Mouse (Mus musculus) retina, postnatal 1 day (tissue): ENCODE results near the gene Dhx38.
A peak's percentile ranks its signal among the peaks of the same experiment; 100 is the strongest.

ENCODE experiments used
- DNase-seq: peaks from one replicate; pipeline ENCODE4 v3.0.0-alpha.2; 2012

The Dhx38 gene

GRCm38 (mm10) chr8:109542748-109543519 lies 22.7 kb downstream of the Dhx38 start:
- no peak for DNase-seq

GRCm38 (mm10) chr8:109542165-109542564 lies 23.5 kb downstream of the Dhx38 start:
- no peak for DNase-seq

DNA sequence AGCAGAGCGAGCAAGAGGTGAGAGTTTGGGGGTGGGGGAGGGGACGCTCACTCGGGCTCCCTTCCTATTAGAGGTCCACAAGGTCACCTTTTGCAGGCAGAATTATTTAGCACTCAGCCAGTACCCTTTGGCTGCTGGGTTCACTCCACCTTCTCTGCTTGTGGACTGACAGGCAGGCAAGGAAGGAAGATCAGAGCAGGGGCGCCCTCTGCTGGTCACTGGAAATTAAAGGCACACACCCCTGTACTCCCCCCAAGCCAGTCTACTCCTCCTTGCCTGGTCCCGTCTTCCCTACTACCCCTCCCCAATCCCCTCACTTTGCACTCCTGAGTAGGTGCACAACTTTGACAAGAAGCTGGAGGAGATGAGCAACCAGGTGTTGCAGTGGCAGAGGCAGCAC lies 29.0 kb downstream of the Dhx38 start:
- DNase-seq = peak; percentile 85

- DNase-seq = peak; percentile 62
These were observed 30.3 kb downstream of the Dhx38 start for GRCm38 (mm10) chr8:109535140-109535990.

DNA sequence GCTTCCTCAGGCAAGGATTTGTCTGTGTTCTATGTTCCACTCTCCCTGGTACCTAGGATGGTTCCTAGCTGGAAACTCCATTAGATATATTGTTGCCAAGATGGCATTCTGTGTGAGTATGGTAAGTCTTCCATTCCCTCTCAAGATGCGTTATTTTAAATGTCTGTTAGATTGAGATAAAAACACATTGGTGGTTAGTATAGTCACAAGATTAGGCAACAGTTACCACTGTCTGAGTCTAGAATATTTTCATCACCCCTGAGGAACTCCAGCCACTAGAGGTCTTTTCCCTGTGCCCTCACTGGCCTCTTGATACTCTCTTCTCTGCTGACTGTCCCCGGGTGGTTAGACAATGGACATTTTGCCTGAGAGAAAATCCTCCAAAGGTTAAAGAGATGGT lies 41.7 kb downstream of the Dhx38 start:
- no peak for DNase-seq

DNA sequence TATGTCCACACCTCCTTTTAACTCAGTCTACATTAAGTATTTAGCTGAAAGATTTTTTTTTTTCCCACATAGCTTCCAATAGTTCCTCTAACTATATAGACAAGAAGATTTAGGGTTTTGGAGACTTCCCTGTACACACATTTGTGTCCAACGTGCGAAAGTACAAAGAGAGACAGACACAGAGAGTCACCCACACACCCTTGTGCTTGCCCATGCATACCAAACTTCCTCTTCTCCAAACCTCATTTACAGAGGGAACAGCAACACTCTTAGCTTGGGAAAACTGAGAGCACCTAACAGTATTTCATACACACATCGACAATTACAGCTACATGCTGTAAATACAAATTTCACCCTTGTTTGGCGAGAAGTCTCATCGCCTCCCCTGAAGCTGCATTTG lies 60.1 kb downstream of the Dhx38 start:
- no peak for DNase-seq

DNA sequence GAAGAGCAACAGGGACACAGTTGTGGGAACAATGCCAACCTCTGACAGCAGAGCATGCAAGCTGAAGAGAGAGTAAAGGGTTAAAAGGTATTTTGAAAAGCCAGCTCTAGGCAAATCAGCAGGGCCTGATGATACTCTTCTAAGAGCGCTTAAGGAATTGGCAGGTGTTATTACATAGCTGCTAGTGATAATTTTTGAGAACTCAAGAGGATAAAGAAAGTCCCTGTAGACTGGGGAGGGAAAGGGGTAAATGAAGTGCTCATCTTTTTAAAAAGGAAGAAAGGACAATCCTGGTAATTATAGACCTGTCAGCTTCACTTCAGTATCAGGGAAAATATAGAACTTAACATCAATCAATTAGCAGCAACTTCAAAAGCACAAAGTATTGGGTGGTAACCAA lies 62.1 kb downstream of the Dhx38 start:
- DNase-seq = peak; percentile 24

DNA sequence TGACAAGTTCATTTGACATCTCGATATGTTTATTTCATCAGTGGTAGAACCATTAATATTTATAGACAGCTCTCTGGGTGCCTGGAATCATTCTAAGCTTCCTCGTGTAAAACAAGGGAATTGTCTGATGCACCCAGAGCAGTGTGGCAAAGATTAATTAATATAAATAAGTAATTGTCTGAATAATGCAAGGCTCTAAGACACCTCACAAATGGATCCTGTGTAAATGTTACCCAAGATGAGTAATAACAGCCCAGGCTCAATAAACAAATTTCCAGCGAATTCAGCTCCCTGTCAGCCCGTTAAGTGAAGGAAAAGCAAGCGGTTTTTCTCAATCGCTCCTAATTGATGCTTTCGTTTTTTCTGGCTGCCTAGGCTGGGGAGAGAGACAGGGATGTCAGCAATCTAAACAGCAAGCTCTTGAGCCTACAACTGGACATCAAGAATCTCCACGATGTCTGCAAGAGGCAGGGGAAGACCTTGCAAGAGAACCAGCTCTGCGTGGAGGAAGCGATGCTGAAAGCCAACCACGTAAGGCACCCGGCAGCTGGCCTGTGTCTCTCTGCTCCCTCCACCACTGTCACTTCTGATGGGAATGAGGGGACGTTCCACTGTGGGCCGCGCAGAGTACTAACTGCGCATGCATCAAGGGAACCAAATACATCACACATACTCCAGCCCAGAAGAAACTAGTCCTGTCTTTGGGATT lies 66.5 kb downstream of the Dhx38 start:
- no peak for DNase-seq
